Mouse (Mus musculus) left cerebral cortex, adult 2 months (tissue): ENCODE results near the gene Slc7a11. TPM values are rescaled to one million over a fixed set of nuclear protein-coding genes. Genes with fewer than 3 reads are reported as not detected.

Experiments used
- DNase-seq, 2 experiments: peaks; one replicate each; pipeline ENCODE4 v3.0.0; 2021 to 2022; ENCODE audit warnings: low spot score in 2 of 2, mixed read lengths in 1 of 2; ENCODE audit errors: extremely low spot score in 1 of 2
- H3K27ac ChIP-seq: fragments of 200-600 bp; 2 replicates; pipeline ENCODE4 v1.8.1; 2022
- H3K4me3 ChIP-seq: fragments of 200-600 bp; 2 replicates; pipeline ENCODE4 v1.8.1; 2022
- CTCF ChIP-seq: fragments of 200-600 bp; IDR thresholded peaks from 2 replicates; pipeline ENCODE4 v1.8.1; 2022; ENCODE audit warnings: antibody characterized with exemption, mild to moderate bottlenecking, moderate library complexity
- intact Hi-C: fragments of 180-260 bp; cut with DNase I; formaldehyde crosslinking; loops from one replicate; pipeline ENCODE4 v1.15.1; 2025
- total RNA-seq, 2 experiments: library from RNA; stranded (reverse); gene quantifications; 2 replicates each; pipeline ENCODE4 v1.2.3; 2021

The Slc7a11 gene
- total RNA-seq, 2 experiments from 2014 or later, result 23.9 to 25.7 TPM

DNA sequence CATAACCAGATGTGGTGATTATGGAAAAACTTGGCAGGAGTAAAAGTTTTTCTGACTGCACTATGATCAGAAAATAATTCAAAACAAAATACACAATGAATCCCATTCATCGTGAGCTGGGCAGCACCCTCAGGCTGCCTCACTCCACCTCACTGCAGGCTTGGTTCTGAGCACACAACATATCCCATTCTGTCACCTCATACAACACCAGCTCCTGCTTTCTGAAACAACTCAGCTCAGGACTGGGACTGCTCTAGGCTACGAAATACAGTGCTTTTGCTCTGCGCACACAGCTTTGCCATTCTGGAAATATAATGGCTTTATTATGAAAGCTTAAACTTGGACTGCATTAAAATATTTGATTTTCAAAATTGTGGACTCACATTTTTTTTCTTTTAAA lies 79.8 kb downstream of the Slc7a11 start:
- Histone ChIP-seq H3K4me3 (no peak overlapping the region), H3K27ac (no peak overlapping the region)
- intact Hi-C loops, result no loop called here
- no peak for DNase-seq
- TF ChIP-seq CTCF, result no peak

- TF ChIP-seq CTCF, result no peak
- intact Hi-C loops, result no loop called here
- H3K27ac ChIP-seq, result no peak overlapping the region
These were observed 96.3 kb downstream of the Slc7a11 start for GRCm38 (mm10) chr3:50347081-50347480.

DNA sequence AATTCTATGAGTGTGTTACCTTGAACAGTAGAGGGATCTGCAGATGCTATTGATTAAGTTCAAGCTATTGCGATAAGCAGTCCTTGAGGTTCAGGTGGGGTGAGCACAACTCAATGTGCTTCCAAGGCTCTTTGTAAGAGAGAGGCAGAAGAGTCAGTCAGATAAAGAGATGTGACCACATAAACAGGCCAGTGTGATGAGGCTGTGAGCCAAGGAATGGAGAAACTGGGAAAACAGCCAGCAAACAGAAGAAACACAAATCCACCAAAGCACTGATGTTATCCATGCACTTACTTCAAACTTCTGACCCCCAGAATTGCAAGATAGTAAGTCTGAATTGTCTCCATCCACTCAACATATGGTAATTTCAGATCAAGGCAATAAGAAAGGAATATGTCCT lies 99.0 kb downstream of the Slc7a11 start:
- DNase-seq, result no peak
- no peak for TF ChIP-seq CTCF
- H3K4me3 ChIP-seq, result no peak overlapping the region
- intact Hi-C loops, result no loop called here
- H3K27ac ChIP-seq, result no peak overlapping the region

More at GRCm38 (mm10) chr3:50347081-50347480, 96.3 kb downstream of the Slc7a11 start:
- no peak for DNase-seq
- H3K4me3 ChIP-seq, result no peak overlapping the region

DNA sequence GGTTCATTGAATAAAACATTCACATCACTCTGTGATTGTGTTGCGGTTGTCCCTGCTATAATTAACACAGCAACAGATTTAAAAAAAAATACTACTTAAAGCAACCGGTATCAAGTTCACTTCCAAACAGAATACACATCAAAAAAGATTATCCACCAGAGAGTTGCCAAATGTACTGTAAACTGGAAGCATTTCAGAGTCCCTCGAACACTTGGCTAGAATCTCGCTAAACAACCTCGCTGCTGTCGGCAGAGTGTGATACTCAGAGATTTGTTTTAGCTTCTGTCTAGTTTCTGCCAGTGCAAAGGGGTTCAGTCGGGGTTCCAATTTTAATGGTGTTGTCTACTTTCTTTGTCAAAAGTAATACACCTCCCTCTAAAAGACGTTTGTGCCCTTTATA lies 118.9 kb downstream of the Slc7a11 start:
- no peak overlapping the region for H3K27ac ChIP-seq
- H3K4me3 ChIP-seq, result no peak overlapping the region
- intact Hi-C loops, result loop anchor here (5.0 kb wide), 1 partner anchor 53 kb away; no protein-coding TSS in a partner anchor
- DNase-seq, result no peak
- no peak for TF ChIP-seq CTCF

GRCm38 (mm10) chr3:50323881-50324280 lies 119.5 kb downstream of the Slc7a11 start:
- no peak for DNase-seq
- intact Hi-C loops, result loop anchor here (5.0 kb wide), 1 partner anchor 53 kb away; no protein-coding TSS in a partner anchor
- Histone ChIP-seq H3K4me3 (no peak overlapping the region), H3K27ac (no peak overlapping the region)
- TF ChIP-seq CTCF, result no peak

DNA sequence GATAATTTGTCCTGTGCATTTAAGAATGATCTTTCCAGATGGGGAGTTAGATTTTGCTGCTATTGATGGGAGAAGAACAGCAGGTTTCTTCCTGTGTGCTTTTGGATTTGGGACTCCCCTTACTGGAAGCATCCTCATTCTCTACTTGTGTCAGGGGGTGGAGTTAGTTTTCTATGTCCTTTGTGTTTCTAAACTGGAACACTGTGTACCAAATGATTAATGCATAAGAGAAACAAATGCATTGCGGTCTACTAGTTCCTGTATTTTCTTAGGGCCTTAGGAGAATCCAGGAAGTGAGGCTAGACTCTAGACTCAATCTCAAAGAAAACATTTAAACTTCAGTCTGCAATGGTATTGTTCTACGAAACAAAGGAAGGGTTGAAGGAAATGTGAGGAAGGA lies 122.6 kb downstream of the Slc7a11 start:
- no peak for DNase-seq
- Histone ChIP-seq H3K27ac (no peak overlapping the region), H3K4me3 (no peak overlapping the region)
- intact Hi-C loops, result loop anchor here (5.0 kb wide), 1 partner anchor 56 kb away; no protein-coding TSS in a partner anchor
- TF ChIP-seq CTCF, result no peak

- H3K4me3 ChIP-seq, result no peak overlapping the region
- intact Hi-C loops, result no loop called here
- H3K27ac ChIP-seq, result no peak overlapping the region
- DNase-seq, result no peak
- no peak for TF ChIP-seq CTCF
These were observed 125.3 kb downstream of the Slc7a11 start for GRCm38 (mm10) chr3:50318074-50318473.

DNA sequence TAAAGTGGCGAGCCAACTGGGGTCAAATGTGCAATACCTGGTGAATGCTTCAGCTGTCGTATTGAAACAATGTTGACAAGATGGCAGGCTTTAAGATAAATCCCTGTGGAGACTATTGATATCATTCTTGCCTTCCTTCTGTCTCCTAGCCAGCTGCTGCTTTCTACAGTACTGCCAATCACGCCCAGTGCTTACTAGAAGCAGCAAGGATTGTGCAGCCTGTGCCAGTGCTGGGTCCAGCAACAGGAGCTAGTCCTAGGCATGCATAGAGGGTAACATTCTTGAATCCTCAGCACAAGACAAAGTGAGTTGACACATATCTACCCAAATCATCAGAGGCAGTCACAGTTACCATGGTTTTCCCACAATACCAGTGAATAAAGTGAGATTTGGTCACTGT lies 129.6 kb downstream of the Slc7a11 start:
- no peak for TF ChIP-seq CTCF
- H3K4me3 ChIP-seq, result no peak overlapping the region
- no peak overlapping the region for H3K27ac ChIP-seq
- intact Hi-C loops, result no loop called here
- no peak for DNase-seq

DNA sequence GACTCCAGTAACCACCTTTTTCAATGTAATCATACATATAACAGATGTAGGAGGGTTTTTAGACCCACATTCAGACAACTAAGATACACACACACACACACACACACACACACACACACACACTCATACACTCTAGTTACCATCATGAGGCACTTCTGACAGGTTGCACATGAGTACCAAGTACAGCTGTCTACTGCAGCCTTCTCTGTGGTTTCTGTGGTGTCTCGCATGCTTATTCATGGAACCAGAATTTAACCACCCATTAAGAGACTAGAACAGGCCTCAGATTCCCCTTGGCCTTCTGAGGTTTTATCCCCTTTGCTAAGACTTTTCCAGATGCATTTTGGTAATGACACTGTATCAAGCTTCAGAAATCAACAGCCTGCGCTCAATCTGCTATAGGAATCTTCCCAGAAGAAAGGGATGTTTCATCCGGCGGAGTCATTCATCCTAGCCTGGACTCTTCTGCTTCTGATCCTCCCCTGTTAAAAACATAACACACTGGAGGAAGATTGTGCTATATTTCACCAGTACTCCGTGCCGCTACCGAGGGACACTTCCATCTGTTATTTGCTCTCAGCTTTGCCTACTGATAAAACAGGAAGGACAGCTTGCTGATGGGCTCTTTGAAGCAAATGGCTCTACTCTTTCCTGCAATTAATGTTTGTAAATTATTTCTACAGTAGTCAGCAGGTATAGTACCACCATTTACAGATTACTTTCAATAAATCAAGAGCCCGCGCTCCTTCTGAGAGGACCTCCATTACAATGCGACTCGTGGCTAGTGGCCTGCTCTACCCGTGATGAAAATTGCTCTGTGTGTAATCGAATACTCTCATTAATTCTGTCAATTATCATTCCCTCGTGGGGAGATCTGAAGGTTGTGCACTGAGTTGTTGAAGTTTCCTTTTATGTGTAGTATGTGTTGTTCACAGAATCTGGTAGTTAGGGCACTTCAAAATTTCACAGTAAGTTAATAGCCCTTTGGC lies 135.8 kb downstream of the Slc7a11 start:
- no peak overlapping the region for H3K27ac ChIP-seq
- no peak for TF ChIP-seq CTCF
- H3K4me3 ChIP-seq, result no peak overlapping the region
- intact Hi-C loops, result loop anchor here (10.0 kb wide), 1 partner anchor 553 kb away; the partner anchor contains the start of gene Pcdh18
- DNase-seq, result no peak

- TF ChIP-seq CTCF, result no peak
- Histone ChIP-seq H3K27ac (no peak overlapping the region), H3K4me3 (no peak overlapping the region)
- intact Hi-C loops, result loop anchor here (10.0 kb wide), 1 partner anchor 552 kb away; the partner anchor contains the start of gene Pcdh18
- DNase-seq, result no peak
These were observed 137.1 kb downstream of the Slc7a11 start for GRCm38 (mm10) chr3:50306334-50306733.

GRCm38 (mm10) chr3:50304137-50304536 lies 139.3 kb downstream of the Slc7a11 start:
- H3K4me3 ChIP-seq, result no peak overlapping the region
- DNase-seq, result no peak
- H3K27ac ChIP-seq, result no peak overlapping the region
- TF ChIP-seq CTCF, result peak; percentile 77
- intact Hi-C loops, result loop anchor here (1.0 to 10.0 kb wide), 4 partner anchors 182 to 868 kb away; partner anchors contain the start of gene Pcdh18

DNA sequence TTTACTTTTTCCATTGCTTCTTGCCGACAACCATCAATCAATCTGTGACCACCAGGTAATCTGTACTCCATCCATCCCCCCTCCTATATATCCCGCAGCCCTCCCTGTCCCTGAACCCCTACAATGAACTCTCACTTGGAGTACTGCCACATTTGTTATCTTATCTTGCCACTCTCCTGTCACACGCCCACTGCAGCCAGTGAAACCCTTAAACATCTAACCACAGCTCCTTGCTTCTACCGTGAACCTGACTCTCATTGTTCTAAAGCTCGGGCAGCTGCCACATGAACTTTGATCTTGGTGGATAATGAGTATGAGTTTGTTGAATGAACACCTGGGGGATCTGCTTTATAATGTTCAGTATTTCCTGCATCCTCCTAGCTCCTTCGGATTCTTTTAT lies 140.8 kb downstream of the Slc7a11 start:
- intact Hi-C loops, result loop anchor here (1.0 to 10.0 kb wide), 5 partner anchors 79 to 870 kb away; partner anchors contain the start of gene Pcdh18
- TF ChIP-seq CTCF, result no peak
- Histone ChIP-seq H3K27ac (no peak overlapping the region), H3K4me3 (no peak overlapping the region)
- DNase-seq, result no peak
